Mouse (Mus musculus): ENCODE results near the gene Isl2. TPM values are rescaled to one million over a fixed set of nuclear protein-coding genes. Genes with fewer than 3 reads are reported as not detected.

Isl2 gene
- polyA plus RNA-seq, 1 experiment: 3.2 TPM

- Histone ChIP-seq H3ac (ENCODE audit: control insufficient read depth, insufficient read length) (no peak overlapping the region), H3K27me3 (ENCODE audit: control insufficient read depth, insufficient read depth, insufficient read length) (no peaks in the 10 kb centered on the region), H3K79me2 (ENCODE audit: control insufficient read depth, insufficient read depth) (no peaks in the 10 kb centered on the region), H3K4me3 (no peak overlapping the region), H3K4me2 (ENCODE audit: low read depth) (no peak overlapping the region), H3K36me3 (ENCODE audit: control insufficient read depth, insufficient read depth) (no peaks in the 10 kb centered on the region)
- TF ChIP-seq POLR2A (IDR thresholded peaks at IDR 0.05; ENCODE audit: insufficient read length, low read depth) (no peak), TCF12 (IDR thresholded peaks at IDR 0.05; ENCODE audit: insufficient read depth, poor library complexity, severe bottlenecking) (no peak), CEBPB (IDR thresholded peaks at IDR 0.05; ENCODE audit: insufficient read depth, poor library complexity, severe bottlenecking) (no peak)
Measured at GRCm38 (mm10) chr9:55549302-55549890, 10.9 kb downstream of the Isl2 start.

- Histone ChIP-seq H3ac (ENCODE audit: control insufficient read depth, insufficient read length) (no peak overlapping the region), H3K36me3 (ENCODE audit: control insufficient read depth, insufficient read depth) (no peaks in the 10 kb centered on the region)
- TF ChIP-seq SRF (IDR thresholded peaks at IDR 0.05; ENCODE audit: control insufficient read depth, insufficient read length, low read depth) (no peak), E2F4 (IDR thresholded peaks at IDR 0.05; ENCODE audit: insufficient read depth) (no peak), USF1 (IDR thresholded peaks at IDR 0.05; ENCODE audit: low read depth) (no peak), REST (IDR thresholded peaks at IDR 0.05; ENCODE audit: insufficient read depth, insufficient read length) (no peak), POLR2AphosphoS2 (IDR thresholded peaks at IDR 0.05; ENCODE audit: insufficient read length, low read depth) (no peak), MAX (IDR thresholded peaks at IDR 0.05; ENCODE audit: low read depth) (no peak), MYOG (IDR thresholded peaks at IDR 0.05; ENCODE audit: control insufficient read depth in 1 of 3, insufficient read depth in 1 of 3, insufficient read length in 2 of 3, low read depth in 2 of 3) (no peak), CEBPB (IDR thresholded peaks at IDR 0.05; ENCODE audit: insufficient read depth, poor library complexity, severe bottlenecking) (no peak), TCF12 (IDR thresholded peaks at IDR 0.05; ENCODE audit: insufficient read depth, poor library complexity, severe bottlenecking) (no peak), POLR2A (IDR thresholded peaks at IDR 0.05; ENCODE audit: insufficient read length, low read depth) (no peak), MYOD1 (IDR thresholded peaks at IDR 0.05; ENCODE audit: control insufficient read depth in 1 of 3, insufficient read length in 2 of 3, low read depth in 2 of 3) (no peak), TCF3 (IDR thresholded peaks at IDR 0.05; ENCODE audit: insufficient read length, low read depth) (no peak)
Measured at GRCm38 (mm10) chr9:55554986-55555385, 16.5 kb downstream of the Isl2 start.

GRCm38 (mm10) chr9:55560960-55561359 lies 22.5 kb downstream of the Isl2 start:
- Histone ChIP-seq H3K79me2 (ENCODE audit: control insufficient read depth, insufficient read depth) (no peaks in the 10 kb centered on the region), H3ac (ENCODE audit: control insufficient read depth, insufficient read length) (no peak overlapping the region), H3K36me3 (ENCODE audit: control insufficient read depth, insufficient read depth) (no peaks in the 10 kb centered on the region), H3K27me3 (ENCODE audit: control insufficient read depth, insufficient read depth, insufficient read length) (no peaks in the 10 kb centered on the region), H3K4me2 (ENCODE audit: low read depth) (no peak overlapping the region), H3K4me3 (no peak overlapping the region)
- no peak for TF ChIP-seq SRF (IDR thresholded peaks at IDR 0.05; ENCODE audit: control insufficient read depth, insufficient read length, low read depth)
- no peak for TF ChIP-seq MAX (IDR thresholded peaks at IDR 0.05; ENCODE audit: low read depth)
- TF ChIP-seq POLR2AphosphoS2 (IDR thresholded peaks at IDR 0.05; ENCODE audit: insufficient read length, low read depth): no peak
- no peak for TF ChIP-seq MYOD1 (IDR thresholded peaks at IDR 0.05; ENCODE audit: control insufficient read depth in 1 of 3, insufficient read length in 2 of 3, low read depth in 2 of 3)
- no peak for TF ChIP-seq MYOG (IDR thresholded peaks at IDR 0.05; ENCODE audit: control insufficient read depth in 1 of 3, insufficient read depth in 1 of 3, insufficient read length in 2 of 3, low read depth in 2 of 3)
- no peak for TF ChIP-seq CEBPB (IDR thresholded peaks at IDR 0.05; ENCODE audit: insufficient read depth, poor library complexity, severe bottlenecking)

More at GRCm38 (mm10) chr9:55554986-55555385, 16.5 kb downstream of the Isl2 start:
- Histone ChIP-seq H3K79me2 (ENCODE audit: control insufficient read depth, insufficient read depth) (no peaks in the 10 kb centered on the region), H3K4me2 (ENCODE audit: low read depth) (no peak overlapping the region), H3K27me3 (ENCODE audit: control insufficient read depth, insufficient read depth, insufficient read length) (no peaks in the 10 kb centered on the region), H3K4me3 (no peak overlapping the region)

- no peak for TF ChIP-seq SRF (IDR thresholded peaks at IDR 0.05; ENCODE audit: control insufficient read depth, insufficient read length, low read depth)
- no peak for TF ChIP-seq MAX (IDR thresholded peaks at IDR 0.05; ENCODE audit: low read depth)
- TF ChIP-seq TCF12 (IDR thresholded peaks at IDR 0.05; ENCODE audit: insufficient read depth, poor library complexity, severe bottlenecking): no peak
- TF ChIP-seq USF1 (IDR thresholded peaks at IDR 0.05; ENCODE audit: low read depth): no peak
- TF ChIP-seq POLR2A (IDR thresholded peaks at IDR 0.05; ENCODE audit: insufficient read length, low read depth): no peak
- TF ChIP-seq POLR2AphosphoS2 (IDR thresholded peaks at IDR 0.05; ENCODE audit: insufficient read length, low read depth): no peak
- TF ChIP-seq TCF3 (IDR thresholded peaks at IDR 0.05; ENCODE audit: insufficient read length, low read depth): no peak
- TF ChIP-seq E2F4 (IDR thresholded peaks at IDR 0.05; ENCODE audit: insufficient read depth): no peak
- TF ChIP-seq MYOD1 (IDR thresholded peaks at IDR 0.05; ENCODE audit: control insufficient read depth in 1 of 3, insufficient read length in 2 of 3, low read depth in 2 of 3): no peak
- no peak for TF ChIP-seq CEBPB (IDR thresholded peaks at IDR 0.05; ENCODE audit: insufficient read depth, poor library complexity, severe bottlenecking)
- no peak for TF ChIP-seq MYOG (IDR thresholded peaks at IDR 0.05; ENCODE audit: control insufficient read depth in 1 of 3, insufficient read depth in 1 of 3, insufficient read length in 2 of 3, low read depth in 2 of 3)
- TF ChIP-seq REST (IDR thresholded peaks at IDR 0.05; ENCODE audit: insufficient read depth, insufficient read length): no peak
- peak overlapping the region; percentile 1 for H3K4me2 ChIP-seq (ENCODE audit: low read depth)
- no peaks in the 10 kb centered on the region for H3K36me3 ChIP-seq (ENCODE audit: control insufficient read depth, insufficient read depth)
- no peaks in the 10 kb centered on the region for H3K79me2 ChIP-seq (ENCODE audit: control insufficient read depth, insufficient read depth)
- no peaks in the 10 kb centered on the region for H3K27me3 ChIP-seq (ENCODE audit: control insufficient read depth, insufficient read depth, insufficient read length)
- no peak overlapping the region for H3K4me3 ChIP-seq
- H3ac ChIP-seq (ENCODE audit: control insufficient read depth, insufficient read length): no peak overlapping the region
Measured at GRCm38 (mm10) chr9:55568466-55569159, 30.1 kb downstream of the Isl2 start.

GRCm38 (mm10) chr9:55571071-55571470 lies 32.6 kb downstream of the Isl2 start:
- H3K27me3 ChIP-seq (ENCODE audit: control insufficient read depth, insufficient read depth, insufficient read length): no peaks in the 10 kb centered on the region
- TF ChIP-seq REST (IDR thresholded peaks at IDR 0.05; ENCODE audit: insufficient read depth, insufficient read length) (no peak), CEBPB (IDR thresholded peaks at IDR 0.05; ENCODE audit: insufficient read depth, poor library complexity, severe bottlenecking) (no peak), SRF (IDR thresholded peaks at IDR 0.05; ENCODE audit: control insufficient read depth, insufficient read length, low read depth) (no peak), TCF3 (IDR thresholded peaks at IDR 0.05; ENCODE audit: insufficient read length, low read depth) (no peak), MAX (IDR thresholded peaks at IDR 0.05; ENCODE audit: low read depth) (no peak), POLR2A (IDR thresholded peaks at IDR 0.05; ENCODE audit: insufficient read length, low read depth) (no peak), USF1 (IDR thresholded peaks at IDR 0.05; ENCODE audit: low read depth) (no peak), E2F4 (IDR thresholded peaks at IDR 0.05; ENCODE audit: insufficient read depth) (no peak), TCF12 (IDR thresholded peaks at IDR 0.05; ENCODE audit: insufficient read depth, poor library complexity, severe bottlenecking) (no peak), POLR2AphosphoS2 (IDR thresholded peaks at IDR 0.05; ENCODE audit: insufficient read length, low read depth) (no peak), MYOD1 (IDR thresholded peaks at IDR 0.05; ENCODE audit: control insufficient read depth in 1 of 3, insufficient read length in 2 of 3, low read depth in 2 of 3) (no peak), MYOG (IDR thresholded peaks at IDR 0.05; ENCODE audit: control insufficient read depth in 1 of 3, insufficient read depth in 1 of 3, insufficient read length in 2 of 3, low read depth in 2 of 3) (no peak)
- H3ac ChIP-seq (ENCODE audit: control insufficient read depth, insufficient read length): no peak overlapping the region
- no peaks in the 10 kb centered on the region for H3K36me3 ChIP-seq (ENCODE audit: control insufficient read depth, insufficient read depth)
- H3K79me2 ChIP-seq (ENCODE audit: control insufficient read depth, insufficient read depth): no peaks in the 10 kb centered on the region
- no peak overlapping the region for H3K4me3 ChIP-seq
- H3K4me2 ChIP-seq (ENCODE audit: low read depth): no peak overlapping the region

Data from myocyte (in vitro differentiated cells).